Mouse (Mus musculus): ENCODE results near the gene Cdh6. TPM values are rescaled to one million over a fixed set of nuclear protein-coding genes. Genes with fewer than 3 reads are reported as not detected.

Gene Cdh6
- polyA plus RNA-seq, 1 experiment from 2014 or later = 16.8 TPM

DNA sequence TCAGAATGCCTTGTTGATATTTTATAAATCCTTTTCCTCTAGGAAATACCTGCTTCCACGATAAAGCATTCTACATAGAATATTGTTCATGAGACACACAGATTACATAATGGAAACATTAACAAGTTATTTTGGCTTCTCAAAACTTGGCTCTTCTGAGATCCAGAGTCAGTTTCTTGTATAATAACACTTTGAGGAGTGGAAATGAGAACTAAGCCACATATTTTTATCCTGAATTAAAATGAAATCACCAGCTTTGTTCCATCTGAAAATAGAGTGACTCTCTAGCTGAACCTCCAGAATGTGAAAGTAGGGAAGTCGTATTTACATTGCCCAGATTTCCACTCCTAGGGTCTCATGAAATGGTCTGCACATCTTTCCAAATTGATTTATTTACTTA lies 142.8 kb downstream of the Cdh6 start:
- 86% methylated on average over 2 of the region's 2 CpGs for whole genome bisulfite sequencing
- ATAC-seq (ENCODE audit: low read depth) = no peak
- H3K4me2 ChIP-seq = no peak overlapping the region

DNA sequence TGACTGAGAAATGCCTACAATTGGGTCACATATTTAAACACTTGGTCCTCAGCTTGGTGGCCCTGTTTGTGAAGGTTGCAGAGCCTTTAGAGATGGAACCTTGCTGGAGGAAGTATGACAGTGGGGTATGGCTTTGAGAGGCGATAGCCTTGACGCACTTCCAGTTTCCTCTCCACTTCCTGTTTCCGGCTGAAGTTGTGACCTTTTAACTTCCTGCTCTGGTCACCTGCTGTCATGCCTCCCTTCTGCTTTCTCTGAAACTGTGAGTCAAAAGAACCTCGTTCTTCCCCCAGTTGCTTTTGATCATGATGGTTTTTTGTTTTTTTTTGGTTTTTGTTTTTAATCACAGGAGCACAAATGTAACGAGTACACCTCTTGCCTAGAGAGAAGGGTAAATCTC lies 146.0 kb downstream of the Cdh6 start:
- Histone ChIP-seq H3K36me3 (no peaks in the 10 kb centered on the region), H3K4me2 (no peak overlapping the region), H3K27ac (replicated peaks) (no peak overlapping the region), H3K4me1 (replicated peaks) (peaks cover 4% of the 10 kb centered on the region; the same call in 1 of the 2 replicates), H3K9me3 (no peaks in the 10 kb centered on the region), H3K4me3 (no peak overlapping the region), H3K9ac (no peak overlapping the region), H3K27me3 (no peaks in the 10 kb centered on the region)
- ATAC-seq (ENCODE audit: low read depth) = no peak
- WGBS = 71% methylated on average over 5 of the region's 5 CpGs

More for the DNA sequence above, 142.8 kb downstream of the Cdh6 start:
- 0 out of 2 replicates have a peak, but pooled peaks cover 8% of the 10 kb centered on the region for H3K36me3 ChIP-seq
- no peaks in the 10 kb centered on the region for H3K9me3 ChIP-seq
- no peak overlapping the region for H3K27ac ChIP-seq (replicated peaks)
- H3K27me3 ChIP-seq = no peaks in the 10 kb centered on the region
- no peak overlapping the region for H3K4me3 ChIP-seq
- no peak overlapping the region for H3K9ac ChIP-seq
- peaks cover 4% of the 10 kb centered on the region; the same call in 1 of the 2 replicates for H3K4me1 ChIP-seq (replicated peaks)

DNA sequence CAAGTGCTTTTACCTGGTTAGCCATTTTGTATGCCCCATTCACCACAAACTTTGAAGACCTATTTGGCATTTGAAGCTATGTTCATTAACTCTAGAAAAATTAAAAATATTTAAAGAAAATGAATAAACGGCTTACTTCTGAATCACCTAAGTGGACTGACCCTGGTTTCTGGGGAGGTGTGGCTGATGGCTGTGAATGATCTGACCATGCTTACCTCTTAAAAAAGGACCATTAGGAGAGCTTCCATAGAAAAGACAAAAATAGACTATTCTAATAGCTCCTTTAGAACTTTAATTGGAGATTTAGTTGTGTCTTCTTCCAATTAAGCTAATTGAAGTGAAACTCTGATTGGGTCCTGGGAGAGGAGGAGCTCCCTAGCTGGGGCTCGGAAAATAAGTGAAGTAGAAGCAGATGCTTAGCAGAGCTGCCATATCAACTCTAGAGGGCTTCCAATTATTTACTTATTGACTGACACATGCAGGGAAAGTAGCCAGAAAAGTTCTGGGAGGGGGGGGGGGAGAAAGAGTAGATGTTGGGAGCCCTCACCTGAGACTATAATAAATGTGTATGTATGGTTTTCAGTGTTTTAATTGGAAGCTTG lies 156.6 kb downstream of the Cdh6 start:
- Histone ChIP-seq H3K36me3 (no peaks in the 10 kb centered on the region), H3K4me2 (no peak overlapping the region), H3K27ac (replicated peaks) (no peak overlapping the region), H3K9me3 (no peaks in the 10 kb centered on the region), H3K27me3 (no peaks in the 10 kb centered on the region), H3K4me1 (replicated peaks) (no peaks in the 10 kb centered on the region), H3K4me3 (no peak overlapping the region), H3K9ac (no peak overlapping the region)
- no peak for ATAC-seq (ENCODE audit: low read depth)
- WGBS = 87% methylated on average over 2 of the region's 2 CpGs

DNA sequence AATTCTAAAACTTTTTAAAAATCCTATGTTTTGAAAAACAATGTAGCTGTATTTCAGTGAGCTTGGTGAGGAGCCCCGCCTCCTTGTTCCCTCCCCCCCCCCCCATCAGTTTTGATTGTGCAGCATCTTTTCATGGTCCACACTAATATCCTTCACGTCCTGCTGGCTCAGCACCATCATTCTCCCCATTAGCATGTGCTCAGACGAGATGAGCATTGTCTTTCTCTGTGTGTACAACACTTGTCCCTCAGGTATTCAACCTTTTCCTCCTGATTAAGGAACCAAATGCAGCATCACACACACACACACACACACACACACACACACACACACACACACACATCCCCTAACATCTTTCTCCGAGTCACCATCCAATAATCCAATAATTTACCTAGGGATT lies 164.7 kb downstream of the Cdh6 start:
- H3K36me3 ChIP-seq = no peaks in the 10 kb centered on the region
- no peak overlapping the region for H3K27ac ChIP-seq (replicated peaks)
- peak; percentile 50; the same call in 1 of the 2 replicates for ATAC-seq (ENCODE audit: low read depth)
- H3K4me3 ChIP-seq = no peak overlapping the region
- 49% methylated on average over 4 of the region's 4 CpGs for WGBS
- H3K4me1 ChIP-seq (replicated peaks) = no peaks in the 10 kb centered on the region
- H3K4me2 ChIP-seq = no peak overlapping the region
- no peaks in the 10 kb centered on the region for H3K9me3 ChIP-seq
- no peaks in the 10 kb centered on the region for H3K27me3 ChIP-seq
- H3K9ac ChIP-seq = no peak overlapping the region

DNA sequence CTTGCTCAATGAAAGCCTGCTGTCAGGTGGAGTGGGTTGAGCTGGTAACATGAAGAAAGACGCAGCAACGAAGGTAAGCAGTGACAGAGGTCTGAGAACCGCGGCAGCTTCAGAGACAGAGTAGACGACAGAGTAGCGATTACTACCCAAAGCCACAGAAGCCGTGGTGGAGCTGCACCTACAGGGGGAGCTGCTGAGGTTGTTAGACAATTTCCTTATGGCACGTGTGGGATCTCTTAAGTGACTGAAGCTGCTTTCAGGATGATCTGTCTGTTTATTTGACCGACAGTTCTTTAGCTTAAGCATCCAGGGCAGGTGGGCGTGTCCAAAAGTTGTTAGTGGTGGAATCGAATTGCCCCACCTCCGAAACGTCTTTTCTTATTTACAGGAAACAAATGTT lies 167.5 kb downstream of the Cdh6 start:
- H3K36me3 ChIP-seq = no peaks in the 10 kb centered on the region
- H3K9ac ChIP-seq = no peak overlapping the region
- 81% methylated on average over 13 of the region's 13 CpGs for WGBS
- no peak for ATAC-seq (ENCODE audit: low read depth)
- no peaks in the 10 kb centered on the region for H3K9me3 ChIP-seq
- no peak overlapping the region for H3K27ac ChIP-seq (replicated peaks)
- no peak overlapping the region for H3K4me3 ChIP-seq
- H3K4me1 ChIP-seq (replicated peaks) = no peaks in the 10 kb centered on the region
- no peaks in the 10 kb centered on the region for H3K27me3 ChIP-seq
- no peak overlapping the region for H3K4me2 ChIP-seq

DNA sequence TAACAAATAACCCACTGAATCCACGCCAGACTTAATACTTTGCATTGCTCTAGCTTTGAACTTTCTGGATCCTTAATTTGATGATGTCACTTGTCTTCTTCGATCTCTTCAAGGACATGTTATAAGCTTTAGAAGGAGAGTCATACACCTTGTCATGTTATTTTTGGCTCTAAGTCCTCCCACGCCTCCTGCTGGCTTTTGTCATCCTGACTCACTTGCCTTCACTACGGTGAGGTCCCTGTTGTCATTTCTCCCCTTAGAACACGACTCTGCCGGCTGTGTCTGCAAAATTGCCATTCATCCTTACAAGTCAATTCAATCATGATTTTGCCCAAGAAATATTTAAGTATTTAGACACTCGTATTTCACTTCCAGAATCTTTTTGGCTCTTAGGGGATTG lies 171.9 kb downstream of the Cdh6 start:
- no peaks in the 10 kb centered on the region for H3K27me3 ChIP-seq
- H3K4me1 ChIP-seq (replicated peaks) = no peaks in the 10 kb centered on the region
- H3K4me2 ChIP-seq = no peak overlapping the region
- H3K27ac ChIP-seq (replicated peaks) = no peak overlapping the region
- no peak overlapping the region for H3K4me3 ChIP-seq
- no peak overlapping the region for H3K9ac ChIP-seq
- no peak for ATAC-seq (ENCODE audit: low read depth)
- H3K36me3 ChIP-seq = no peaks in the 10 kb centered on the region
- no peaks in the 10 kb centered on the region for H3K9me3 ChIP-seq
- WGBS = 73% methylated on average over 7 of the region's 7 CpGs

DNA sequence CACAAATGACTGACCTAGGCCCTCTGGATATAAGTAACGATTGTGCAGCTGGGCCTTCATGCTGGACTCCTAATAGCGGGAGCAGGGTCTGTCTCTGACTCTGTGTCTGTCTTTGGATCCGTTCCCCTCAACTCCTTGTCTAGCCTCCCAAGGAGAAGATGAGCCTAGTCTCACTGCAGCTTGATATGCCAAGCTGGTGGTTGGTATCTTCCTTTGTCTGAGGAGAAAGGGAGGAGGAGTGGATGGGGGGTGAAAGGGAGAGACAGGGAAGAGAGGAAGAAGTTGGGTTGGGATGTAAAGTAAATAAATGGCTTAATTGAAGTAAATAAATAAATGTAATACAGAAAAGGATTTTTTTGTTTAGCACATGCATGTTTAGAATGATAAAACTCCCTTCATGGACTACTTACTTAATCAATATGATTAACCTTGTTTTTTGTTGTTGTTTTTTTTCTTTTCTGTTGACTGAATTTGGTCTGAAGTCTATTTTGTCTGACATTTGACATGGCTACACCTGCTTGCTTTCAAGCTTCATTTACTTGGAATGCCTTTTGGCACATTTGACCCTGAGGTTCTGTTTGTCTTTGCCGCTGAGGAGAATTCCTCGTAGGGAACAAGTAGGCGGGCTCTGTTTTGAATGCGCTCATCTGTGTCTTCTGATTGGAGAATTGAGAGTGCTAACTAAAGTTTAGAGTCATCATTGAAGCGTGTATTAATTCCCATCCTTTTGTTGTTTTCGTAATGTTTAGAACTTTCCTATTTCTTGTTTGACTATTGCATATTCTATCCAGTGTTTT lies 178.7 kb downstream of the Cdh6 start:
- 75% methylated on average over 9 of the region's 9 CpGs for whole genome bisulfite sequencing

More for the DNA sequence above, 178.7 kb downstream of the Cdh6 start:
- no peaks in the 10 kb centered on the region for H3K36me3 ChIP-seq
- no peaks in the 10 kb centered on the region for H3K4me1 ChIP-seq (replicated peaks)
- ATAC-seq (ENCODE audit: low read depth) = no peak
- no peaks in the 10 kb centered on the region for H3K27me3 ChIP-seq
- no peak overlapping the region for H3K27ac ChIP-seq (replicated peaks)
- no peak overlapping the region for H3K4me2 ChIP-seq
- H3K9me3 ChIP-seq = peaks cover 7% of the 10 kb centered on the region; the same call in 1 of the 2 replicates
- no peak overlapping the region for H3K4me3 ChIP-seq
- no peak overlapping the region for H3K9ac ChIP-seq
